Mouse (Mus musculus): ENCODE results near the gene 4930555G01Rik. TPM values are rescaled to one million over a fixed set of nuclear protein-coding genes. Genes with fewer than 3 reads are reported as not detected.
"Not testable (repeated sequence)": the region's sequence is repeated elsewhere in the genome, so short reads cannot be mapped to it uniquely, and the experiment has no call there.

The 4930555G01Rik gene
- polyA plus RNA-seq (2014; fragmentation: Nextera tagmentation; extraction: Ambion mirVana) = not detected in 2 replicates

DNA sequence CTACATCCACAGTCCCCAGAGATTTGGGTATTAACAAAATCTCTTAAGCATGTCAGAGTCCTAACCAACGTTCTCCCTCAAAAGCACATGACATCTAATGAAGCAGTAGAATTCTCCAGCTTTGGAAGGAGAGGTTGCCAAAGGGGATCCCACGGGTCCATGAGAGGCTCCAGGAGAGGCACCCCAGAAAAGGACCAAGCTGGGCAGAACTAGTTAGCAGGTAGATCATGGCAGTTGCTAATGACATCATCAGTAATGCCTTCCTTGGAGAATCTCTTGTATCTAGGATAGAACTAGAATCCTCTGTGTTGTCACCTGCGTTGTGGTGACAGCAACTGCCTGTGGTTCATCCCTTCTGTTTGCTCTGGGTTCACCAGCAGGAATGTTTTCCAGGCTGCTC is at the start of gene 4930555G01Rik:
Gene 4930555G01Rik (plus strand): TSS at position 301 of the 400 bp plus-strand sequence.
- not testable (repeated sequence) for H3K36me3 ChIP-seq (ENCODE audit: control insufficient read depth, insufficient read depth, low read length); H3K4me1 ChIP-seq (ENCODE audit: control insufficient read depth, insufficient read depth, low read length); H3K27me3 ChIP-seq (ENCODE audit: control insufficient read depth, insufficient read depth, low read length); ATAC-seq (ENCODE audit: insufficient number of reproducible peaks, low FRiP score, low TSS enrichment, low read depth); H3K9me3 ChIP-seq (ENCODE audit: control insufficient read depth, low read length); H3K4me3 ChIP-seq (ENCODE audit: low read depth, low read length); H3K4me2 ChIP-seq (ENCODE audit: low read depth, severe bottlenecking); H3K27ac ChIP-seq (replicated peaks; ENCODE audit: low read depth, low read length); H3K9ac ChIP-seq (ENCODE audit: low read length); DNase-seq (ENCODE audit: low spot score)
- WGBS = no CpG with 5 or more reads among the region's 3 CpGs

DNA sequence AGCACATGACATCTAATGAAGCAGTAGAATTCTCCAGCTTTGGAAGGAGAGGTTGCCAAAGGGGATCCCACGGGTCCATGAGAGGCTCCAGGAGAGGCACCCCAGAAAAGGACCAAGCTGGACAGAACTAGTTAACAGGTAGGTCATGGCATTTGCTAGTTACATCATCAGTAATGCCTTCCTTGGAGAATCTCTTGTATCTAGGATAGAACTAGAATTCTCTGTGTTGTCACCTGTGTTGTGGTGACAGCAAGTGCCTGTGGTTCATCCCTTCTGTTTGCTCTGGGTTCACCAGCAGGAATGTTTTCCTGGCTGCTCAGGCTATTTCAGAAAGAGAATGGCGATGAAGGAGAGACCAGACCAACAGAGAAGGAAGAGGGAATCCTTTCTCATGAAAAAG is 34.8 kb upstream of the 4930555G01Rik start, which contains the start of gene Gm3298:
Gene Gm3298 (plus strand): TSS at position 301 of the 400 bp plus-strand sequence.
- DNase-seq (ENCODE audit: low spot score); H3K4me2 ChIP-seq (ENCODE audit: low read depth, severe bottlenecking); H3K36me3 ChIP-seq (ENCODE audit: control insufficient read depth, insufficient read depth, low read length); H3K27me3 ChIP-seq (ENCODE audit: control insufficient read depth, insufficient read depth, low read length); H3K9ac ChIP-seq (ENCODE audit: low read length); H3K4me3 ChIP-seq (ENCODE audit: low read depth, low read length); ATAC-seq (ENCODE audit: insufficient number of reproducible peaks, low FRiP score, low TSS enrichment, low read depth); H3K4me1 ChIP-seq (ENCODE audit: control insufficient read depth, insufficient read depth, low read length); H3K27ac ChIP-seq (replicated peaks; ENCODE audit: low read depth, low read length); H3K9me3 ChIP-seq (ENCODE audit: control insufficient read depth, low read length): not testable (repeated sequence)
- WGBS = no CpG with 5 or more reads among the region's 2 CpGs

DNA sequence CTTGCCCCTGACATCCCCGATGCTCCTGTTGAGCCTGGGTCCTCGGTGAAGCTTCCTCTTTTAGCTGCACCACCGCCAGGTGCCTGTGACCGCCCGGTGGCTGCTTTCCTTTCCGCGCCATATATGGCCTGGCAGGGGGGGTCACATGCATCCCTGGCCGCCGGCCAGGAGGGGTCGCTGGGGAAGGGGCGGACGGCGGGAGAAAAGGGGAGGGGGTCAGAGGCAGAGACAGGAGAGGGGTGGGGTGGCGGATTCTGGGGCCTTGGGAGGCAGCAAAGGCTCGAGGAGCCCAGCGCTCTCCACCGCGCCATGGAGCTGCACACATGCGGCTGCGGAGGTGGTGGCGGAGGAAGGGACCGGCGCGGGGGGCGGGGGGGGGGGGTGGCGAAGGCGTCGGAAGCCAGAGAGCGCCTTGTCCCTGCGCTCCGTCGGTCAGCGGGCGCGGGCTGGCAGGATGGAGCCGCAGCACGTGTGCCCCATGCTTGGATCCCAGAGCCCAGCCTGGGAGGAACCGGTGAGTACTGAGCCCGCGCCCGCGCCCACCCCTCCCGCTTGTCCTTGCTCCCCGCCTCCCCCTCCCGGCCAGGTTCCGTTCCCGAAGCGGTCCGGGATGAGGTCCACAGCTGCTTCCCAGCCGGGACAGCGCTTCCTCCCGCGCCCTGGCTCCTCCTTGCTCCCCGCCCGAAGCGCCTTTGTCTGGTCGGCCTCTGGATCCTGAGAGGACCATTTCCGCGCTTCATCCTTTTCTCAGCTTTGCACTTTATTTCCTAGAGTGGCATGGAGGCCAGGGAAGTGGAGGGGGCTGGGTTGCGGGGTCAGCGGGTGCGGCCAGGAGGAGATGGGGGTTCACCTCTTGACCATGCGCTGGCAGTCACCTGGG is 20.4 kb downstream of the 4930555G01Rik start, which contains the start of gene Gm8281:
Gene Gm8281 (plus strand): TSS at position 430 of the 880 bp plus-strand sequence.
- peak; percentile 50 for DNase-seq (ENCODE audit: low spot score)
- Histone ChIP-seq H3K4me2 (ENCODE audit: low read depth, severe bottlenecking) (peak within 1 kb of the TSS; percentile 55), H3K9ac (ENCODE audit: low read length) (peak within 1 kb of the TSS; percentile 47; the same call in 1 of the 2 replicates), H3K4me3 (ENCODE audit: low read depth, low read length) (peak within 1 kb of the TSS; percentile 40)
- not testable (repeated sequence) for H3K27ac ChIP-seq (replicated peaks; ENCODE audit: low read depth, low read length); H3K9me3 ChIP-seq (ENCODE audit: control insufficient read depth, low read length); H3K4me1 ChIP-seq (ENCODE audit: control insufficient read depth, insufficient read depth, low read length); ATAC-seq (ENCODE audit: insufficient number of reproducible peaks, low FRiP score, low TSS enrichment, low read depth); H3K27me3 ChIP-seq (ENCODE audit: control insufficient read depth, insufficient read depth, low read length); H3K36me3 ChIP-seq (ENCODE audit: control insufficient read depth, insufficient read depth, low read length)
- WGBS = 2% methylated on average over 13 of the region's 63 CpGs

Other genes with a start within 250 kb of the 4930555G01Rik start
- gene Gm3269, start 212.5 kb upstream of the 4930555G01Rik start, polyA plus RNA-seq (2014; fragmentation: Nextera tagmentation; extraction: Ambion mirVana) = not detected in 2 replicates
- gene Gm3264, start 195.1 kb upstream of the 4930555G01Rik start, polyA plus RNA-seq (2014; fragmentation: Nextera tagmentation; extraction: Ambion mirVana) = 0.31 and 0.58 TPM in 2 replicates
- gene Gm3278, start 158.2 kb upstream of the 4930555G01Rik start, polyA plus RNA-seq (2014; fragmentation: Nextera tagmentation; extraction: Ambion mirVana) = not detected in 2 replicates
- not detected in 2 replicates for gene Gm8297, start 66.7 kb upstream of the 4930555G01Rik start, polyA plus RNA-seq (2014; fragmentation: Nextera tagmentation; extraction: Ambion mirVana)
- gene Gm3298, start 34.7 kb upstream of the 4930555G01Rik start, polyA plus RNA-seq (2014; fragmentation: Nextera tagmentation; extraction: Ambion mirVana) = not detected in 2 replicates
- 1.9 and 2.2 TPM in 2 replicates for gene Gm8281, start 20.4 kb downstream of the 4930555G01Rik start, polyA plus RNA-seq (2014; fragmentation: Nextera tagmentation; extraction: Ambion mirVana)
- not detected in 2 replicates for gene Gm8279, start 80.9 kb downstream of the 4930555G01Rik start, polyA plus RNA-seq (2014; fragmentation: Nextera tagmentation; extraction: Ambion mirVana)
- not detected in 2 replicates for gene Gm3317, start 113.9 kb downstream of the 4930555G01Rik start, polyA plus RNA-seq (2014; fragmentation: Nextera tagmentation; extraction: Ambion mirVana)
- gene Gm8271, start 135.2 kb downstream of the 4930555G01Rik start, polyA plus RNA-seq (2014; fragmentation: Nextera tagmentation; extraction: Ambion mirVana) = not detected in 2 replicates
- gene Gm3526, start 210.0 kb downstream of the 4930555G01Rik start, polyA plus RNA-seq (2014; fragmentation: Nextera tagmentation; extraction: Ambion mirVana) = not detected in 2 replicates

All from limb, embryonic 11.5 days (tissue).